Mouse (Mus musculus) MN1 (cell line): ENCODE data around the gene Nrros.
A peak's percentile ranks its signal among the peaks of the same experiment; 100 is the strongest.

Source experiments
- DNase-seq: peaks from one replicate; pipeline ENCODE4 v3.0.0-alpha.2; 2016; ENCODE audit warnings: low spot score

Gene Nrros

GRCm38 (mm10) chr16:32160742-32161323, 4.6 kb downstream of the Nrros start:
- DNase-seq = no peak

GRCm38 (mm10) chr16:32158966-32159365, 6.4 kb downstream of the Nrros start:
- DNase-seq = no peak

- DNase-seq = no peak
Measured at GRCm38 (mm10) chr16:32157369-32157768, 8.0 kb downstream of the Nrros start.

- no peak for DNase-seq
Measured at GRCm38 (mm10) chr16:32156719-32157118, 8.7 kb downstream of the Nrros start.

- DNase-seq = peak; percentile 35
Measured at GRCm38 (mm10) chr16:32154437-32154836, 11.0 kb downstream of the Nrros start.

GRCm38 (mm10) chr16:32153976-32154375, 11.4 kb downstream of the Nrros start:
- DNase-seq = no peak

- no peak for DNase-seq
Measured at GRCm38 (mm10) chr16:32147589-32148207, 17.7 kb downstream of the Nrros start.

- no peak for DNase-seq
Measured at GRCm38 (mm10) chr16:32144592-32144991, 20.8 kb downstream of the Nrros start.

- DNase-seq = no peak
Measured at GRCm38 (mm10) chr16:32143766-32144165, 21.6 kb downstream of the Nrros start.

GRCm38 (mm10) chr16:32138954-32139353, 26.4 kb downstream of the Nrros start:
- DNase-seq = no peak

GRCm38 (mm10) chr16:32135842-32136357, 29.5 kb downstream of the Nrros start:
- no peak for DNase-seq

- DNase-seq = no peak
Measured at GRCm38 (mm10) chr16:32133148-32133547, 32.2 kb downstream of the Nrros start.

- peak; percentile 73 for DNase-seq
Measured at GRCm38 (mm10) chr16:32130190-32130826, 35.1 kb downstream of the Nrros start.

- DNase-seq = peak; percentile 35
Measured at GRCm38 (mm10) chr16:32129449-32130189, 35.8 kb downstream of the Nrros start.

- DNase-seq = no peak
Measured at GRCm38 (mm10) chr16:32127046-32127445, 38.3 kb downstream of the Nrros start.

GRCm38 (mm10) chr16:32125364-32125763, 40.0 kb downstream of the Nrros start:
- no peak for DNase-seq

- DNase-seq = no peak
Measured at GRCm38 (mm10) chr16:32124444-32125335, 40.7 kb downstream of the Nrros start.

GRCm38 (mm10) chr16:32124020-32124419, 41.4 kb downstream of the Nrros start:
- no peak for DNase-seq

- DNase-seq = no peak
Measured at GRCm38 (mm10) chr16:32120454-32120853, 44.9 kb downstream of the Nrros start.

- no peak for DNase-seq
Measured at GRCm38 (mm10) chr16:32116186-32116585, 49.2 kb downstream of the Nrros start.

- no peak for DNase-seq
Measured at GRCm38 (mm10) chr16:32115781-32116180, 49.6 kb downstream of the Nrros start.
